Mouse (Mus musculus): ENCODE data around the gene Cfap69. TPM values are rescaled to one million over a fixed set of nuclear protein-coding genes. Genes with fewer than 3 reads are reported as not detected.

Cfap69 gene
- polyA plus RNA-seq, 1 experiment from 2014 or later = 1.9 TPM

- Histone ChIP-seq H3K4me2 (0 out of 2 replicates have a peak overlapping the region, but pooled peaks have one; percentile 8), H3K36me3 (no peaks in the 10 kb centered on the region), H3K9me3 (replicated peaks) (no peaks in the 10 kb centered on the region), H3K27me3 (no peaks in the 10 kb centered on the region), H3K4me1 (replicated peaks) (0 out of 2 replicates have a peak, but pooled peaks cover 6% of the 10 kb centered on the region), H3K9ac (no peak overlapping the region), H3K27ac (peak overlapping the region; percentile 52; the same call in 1 of the 2 replicates), H3K4me3 (no peak overlapping the region)
- ATAC-seq (replicated peaks; ENCODE audit: insufficient number of reproducible peaks, insufficient read depth, low FRiP score, low read depth) = peak; percentile 60
- 38% methylated on average over 6 of the region's 6 CpGs for WGBS
These were observed 15.0 kb downstream of the Cfap69 start for GRCm38 (mm10) chr5:5648817-5649569.

DNA sequence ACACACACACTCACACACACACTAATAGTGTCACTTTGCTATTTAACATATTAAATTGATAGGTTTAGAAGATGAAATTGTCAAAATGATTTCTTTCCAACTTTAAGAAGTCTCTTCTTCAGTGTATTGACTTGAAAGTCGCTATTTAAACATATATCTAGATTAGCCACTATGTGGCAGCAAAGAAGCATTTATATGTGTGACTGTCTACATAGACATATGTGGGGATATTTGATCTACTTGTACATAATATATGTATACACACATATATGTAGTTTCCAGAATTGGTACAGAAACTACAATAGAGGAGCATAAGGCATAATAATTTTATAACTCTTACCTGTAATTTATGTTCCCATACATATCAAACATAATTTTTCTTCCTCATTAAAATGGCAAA, 17.9 kb downstream of the Cfap69 start:
- H3K4me1 ChIP-seq (replicated peaks) = 0 out of 2 replicates have a peak, but pooled peaks cover 6% of the 10 kb centered on the region
- no peak for ATAC-seq (replicated peaks; ENCODE audit: insufficient number of reproducible peaks, insufficient read depth, low FRiP score, low read depth)
- no peak overlapping the region for H3K4me2 ChIP-seq
- 0% methylated on average over 1 of the region's 1 CpGs for WGBS
- H3K9me3 ChIP-seq (replicated peaks) = no peaks in the 10 kb centered on the region
- H3K36me3 ChIP-seq = no peaks in the 10 kb centered on the region
- no peak overlapping the region for H3K27ac ChIP-seq
- no peak overlapping the region for H3K4me3 ChIP-seq
- no peaks in the 10 kb centered on the region for H3K27me3 ChIP-seq
- H3K9ac ChIP-seq = no peak overlapping the region

GRCm38 (mm10) chr5:5638496-5638895, 25.5 kb downstream of the Cfap69 start:
- H3K4me2 ChIP-seq = no peak overlapping the region
- WGBS = 50% methylated on average over 2 of the region's 2 CpGs
- no peak for ATAC-seq (replicated peaks; ENCODE audit: insufficient number of reproducible peaks, insufficient read depth, low FRiP score, low read depth)
- no peaks in the 10 kb centered on the region for H3K9me3 ChIP-seq (replicated peaks)
- no peaks in the 10 kb centered on the region for H3K4me1 ChIP-seq (replicated peaks)
- no peak overlapping the region for H3K4me3 ChIP-seq
- H3K9ac ChIP-seq = no peak overlapping the region
- no peaks in the 10 kb centered on the region for H3K36me3 ChIP-seq
- H3K27me3 ChIP-seq = no peaks in the 10 kb centered on the region
- no peak overlapping the region for H3K27ac ChIP-seq

DNA sequence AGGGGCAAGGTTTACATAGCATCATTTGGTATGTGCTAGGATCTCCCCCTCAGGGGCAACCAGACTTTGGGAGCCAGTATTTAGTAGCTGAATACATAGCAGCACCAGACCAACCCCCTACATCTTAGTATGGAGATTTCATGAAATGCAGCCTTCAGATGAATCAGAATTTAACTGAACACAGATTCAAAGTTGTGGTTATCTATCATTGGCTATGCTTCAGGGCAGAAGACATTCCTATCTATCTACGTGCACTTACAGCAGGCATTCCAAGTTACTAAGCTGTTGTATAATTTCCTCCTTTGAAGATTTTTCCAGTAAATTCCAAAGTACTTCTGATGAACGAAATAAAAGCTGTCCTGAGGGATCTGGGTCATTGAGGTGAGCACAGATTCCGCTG, 38.5 kb downstream of the Cfap69 start:
- Histone ChIP-seq H3K4me3 (no peak overlapping the region), H3K4me1 (replicated peaks) (no peaks in the 10 kb centered on the region), H3K27ac (no peak overlapping the region), H3K36me3 (no peaks in the 10 kb centered on the region), H3K9me3 (replicated peaks) (no peaks in the 10 kb centered on the region), H3K27me3 (no peaks in the 10 kb centered on the region), H3K4me2 (no peak overlapping the region), H3K9ac (no peak overlapping the region)
- 58% methylated on average over 3 of the region's 3 CpGs for WGBS
- no peak for ATAC-seq (replicated peaks; ENCODE audit: insufficient number of reproducible peaks, insufficient read depth, low FRiP score, low read depth)

- ATAC-seq (replicated peaks; ENCODE audit: insufficient number of reproducible peaks, insufficient read depth, low FRiP score, low read depth) = no peak
- no peaks in the 10 kb centered on the region for H3K4me1 ChIP-seq (replicated peaks)
- no peak overlapping the region for H3K27ac ChIP-seq
- H3K4me2 ChIP-seq = no peak overlapping the region
- H3K27me3 ChIP-seq = no peaks in the 10 kb centered on the region
- no peaks in the 10 kb centered on the region for H3K9me3 ChIP-seq (replicated peaks)
- WGBS = 41% methylated on average over 4 of the region's 4 CpGs
- no peaks in the 10 kb centered on the region for H3K36me3 ChIP-seq
- H3K4me3 ChIP-seq = no peak overlapping the region
- H3K9ac ChIP-seq = no peak overlapping the region
These were observed 45.7 kb downstream of the Cfap69 start for GRCm38 (mm10) chr5:5618329-5618728.

DNA sequence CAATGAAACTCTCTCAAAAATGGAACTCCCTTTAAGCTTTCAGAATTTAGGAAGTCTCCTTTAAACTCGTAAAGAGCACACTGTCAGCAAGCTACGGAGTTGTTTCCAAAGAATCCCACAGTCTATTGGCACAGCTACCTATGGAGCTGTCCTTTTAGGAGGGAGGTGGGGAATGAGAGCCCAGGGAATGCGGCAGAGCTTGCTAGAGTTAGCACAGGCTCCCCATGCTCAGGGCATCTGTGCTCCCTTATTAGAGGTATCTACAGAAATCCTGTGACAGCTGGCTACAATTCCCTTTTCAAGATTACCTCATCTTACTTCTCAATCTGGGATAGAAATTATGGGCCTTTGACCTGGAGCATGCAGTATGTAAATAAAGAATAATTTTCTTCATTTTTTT, 53.5 kb downstream of the Cfap69 start:
- H3K9me3 ChIP-seq (replicated peaks) = no peaks in the 10 kb centered on the region
- WGBS = 35% methylated on average over 3 of the region's 3 CpGs
- ATAC-seq (replicated peaks; ENCODE audit: insufficient number of reproducible peaks, insufficient read depth, low FRiP score, low read depth) = no peak

DNA sequence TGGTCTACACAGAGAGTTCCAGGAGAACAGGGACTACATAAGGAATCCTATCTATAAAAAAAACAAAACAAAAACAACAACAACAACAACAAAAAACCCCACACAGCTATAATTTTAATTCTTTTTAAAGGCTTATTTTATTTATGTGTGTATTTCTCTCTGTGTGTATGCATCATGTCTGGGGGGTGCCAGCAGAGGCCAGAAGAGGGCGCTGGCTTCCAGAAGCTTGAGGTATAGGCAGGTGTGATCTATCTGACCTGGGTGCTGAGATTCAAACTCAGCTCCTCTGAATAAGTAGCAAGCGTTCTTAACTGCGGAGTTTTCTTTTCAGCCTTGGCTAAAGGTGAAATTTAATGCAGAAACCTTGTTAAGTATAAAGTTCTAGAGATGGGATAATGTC, 76.4 kb downstream of the Cfap69 start:
- Histone ChIP-seq H3K9ac (no peak overlapping the region), H3K4me2 (no peak overlapping the region), H3K4me3 (no peak overlapping the region), H3K36me3 (no peaks in the 10 kb centered on the region), H3K4me1 (replicated peaks) (no peaks in the 10 kb centered on the region), H3K27me3 (no peaks in the 10 kb centered on the region), H3K9me3 (replicated peaks) (no peaks in the 10 kb centered on the region), H3K27ac (no peak overlapping the region)
- WGBS = 81% methylated on average over 3 of the region's 3 CpGs
- ATAC-seq (replicated peaks; ENCODE audit: insufficient number of reproducible peaks, insufficient read depth, low FRiP score, low read depth) = no peak

More for the DNA sequence above, 53.5 kb downstream of the Cfap69 start:
- Histone ChIP-seq H3K4me1 (replicated peaks) (no peaks in the 10 kb centered on the region), H3K27me3 (no peaks in the 10 kb centered on the region), H3K36me3 (no peaks in the 10 kb centered on the region), H3K27ac (no peak overlapping the region), H3K4me2 (no peak overlapping the region), H3K9ac (no peak overlapping the region), H3K4me3 (no peak overlapping the region)

DNA sequence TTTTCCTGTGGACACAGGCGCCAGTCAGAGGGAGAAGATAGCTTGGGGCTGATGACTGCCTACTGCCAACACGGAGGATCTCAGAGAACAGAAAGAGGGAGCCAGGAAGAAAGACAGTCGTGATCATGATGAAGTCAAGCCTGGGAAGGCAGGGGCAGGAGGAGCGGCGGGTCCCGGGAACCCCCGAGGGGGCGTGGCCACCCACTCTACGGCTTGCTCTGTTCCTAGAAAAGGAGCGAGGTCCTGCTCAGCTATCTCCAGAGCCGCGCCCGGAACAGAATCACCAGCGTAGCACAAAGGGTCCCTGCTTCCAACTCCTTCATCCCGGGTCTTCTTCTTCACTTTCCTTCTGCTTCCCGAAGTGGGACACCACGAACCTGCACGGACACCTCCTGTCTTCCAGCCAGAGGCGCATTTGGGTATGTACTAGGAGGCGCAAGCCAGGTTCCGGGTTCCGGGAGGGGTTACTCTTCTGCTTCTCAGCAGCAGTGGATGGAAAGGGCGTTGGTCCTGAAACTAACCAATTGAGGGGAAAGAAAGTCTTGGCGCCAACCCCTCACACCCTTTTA, 90.2 kb downstream of the Cfap69 start, which contains the start of gene Gm8773:
Gene Gm8773 (plus strand): TSS at position 51 of the 569 bp plus-strand sequence.
- H3K4me1 ChIP-seq (replicated peaks) = no peaks in the 10 kb centered on the region
- H3K36me3 ChIP-seq = no peaks in the 10 kb centered on the region
- peak within 1 kb of the TSS; percentile 55 for H3K4me3 ChIP-seq
- 0 out of 2 replicates have a peak, but pooled peaks have one; percentile 53 for ATAC-seq (replicated peaks; ENCODE audit: insufficient number of reproducible peaks, insufficient read depth, low FRiP score, low read depth)
- H3K9me3 ChIP-seq (replicated peaks) = no peaks in the 10 kb centered on the region
- under 1% methylated on average over 24 of the region's 24 CpGs for WGBS
- H3K9ac ChIP-seq = peak within 1 kb of the TSS; percentile 35; the same call in 1 of the 2 replicates
- H3K4me2 ChIP-seq = peak within 1 kb of the TSS; percentile 83
- peaks cover 16% of the 10 kb centered on the region; the same call in 1 of the 2 replicates for H3K27me3 ChIP-seq
- no peak within 1 kb of the TSS for H3K27ac ChIP-seq

GRCm38 (mm10) chr5:5562435-5562834, 101.6 kb downstream of the Cfap69 start:
- Histone ChIP-seq H3K4me1 (replicated peaks) (peaks cover 10% of the 10 kb centered on the region), H3K27ac (no peak overlapping the region), H3K27me3 (no peaks in the 10 kb centered on the region), H3K4me2 (no peak overlapping the region), H3K9me3 (replicated peaks) (no peaks in the 10 kb centered on the region), H3K9ac (no peak overlapping the region), H3K4me3 (no peak overlapping the region), H3K36me3 (no peaks in the 10 kb centered on the region)
- 73% methylated on average over 3 of the region's 3 CpGs for WGBS
- no peak for ATAC-seq (replicated peaks; ENCODE audit: insufficient number of reproducible peaks, insufficient read depth, low FRiP score, low read depth)

- WGBS = 67% methylated on average over 4 of the region's 4 CpGs
- Histone ChIP-seq H3K27ac (no peak overlapping the region), H3K4me2 (no peak overlapping the region), H3K27me3 (no peaks in the 10 kb centered on the region), H3K9me3 (replicated peaks) (no peaks in the 10 kb centered on the region), H3K4me3 (no peak overlapping the region), H3K4me1 (replicated peaks) (peaks cover 10% of the 10 kb centered on the region), H3K36me3 (no peaks in the 10 kb centered on the region), H3K9ac (no peak overlapping the region)
- ATAC-seq (replicated peaks; ENCODE audit: insufficient number of reproducible peaks, insufficient read depth, low FRiP score, low read depth) = no peak
These were observed 102.9 kb downstream of the Cfap69 start for GRCm38 (mm10) chr5:5561041-5561706.

GRCm38 (mm10) chr5:5559798-5560197, 104.2 kb downstream of the Cfap69 start:
- Histone ChIP-seq H3K36me3 (peaks cover 5% of the 10 kb centered on the region), H3K27ac (peak overlapping the region; percentile 66), H3K4me2 (peak overlapping the region; percentile 69), H3K9me3 (replicated peaks) (no peaks in the 10 kb centered on the region), H3K9ac (peak overlapping the region; percentile 83), H3K4me3 (peak overlapping the region; percentile 86), H3K4me1 (replicated peaks) (peaks cover 10% of the 10 kb centered on the region), H3K27me3 (no peaks in the 10 kb centered on the region)
- no peak for ATAC-seq (replicated peaks; ENCODE audit: insufficient number of reproducible peaks, insufficient read depth, low FRiP score, low read depth)
- 32% methylated on average over 8 of the region's 8 CpGs for WGBS
